Mouse (Mus musculus) E14TG2a.4 (cell line): ENCODE measurements around the gene Lhx1.
A peak's percentile ranks its signal among the peaks of the same experiment; 100 is the strongest.

Experiments
- H3K27me3 ChIP-seq: 2 replicates; pipeline ENCODE4 v1.6.1; 2014; ENCODE audit warnings: low read length, control low read depth; ENCODE audit not compliant: insufficient read depth
- H3K36me3 ChIP-seq: 2 replicates; pipeline ENCODE4 v1.6.1; 2014; ENCODE audit warnings: low read length, control low read depth; ENCODE audit not compliant: insufficient read depth
- H3K4me1 ChIP-seq: replicated peaks from 2 replicates; pipeline ENCODE4 v1.6.1; 2014; ENCODE audit warnings: low read depth, low read length, control low read depth
- H3K4me3 ChIP-seq: replicated peaks from 2 replicates; pipeline ENCODE4 v1.5.1; 2014; ENCODE audit warnings: mild to moderate bottlenecking, low read length
- H3K9me3 ChIP-seq: 2 replicates; pipeline ENCODE4 v1.6.1; 2014; ENCODE audit warnings: low read length, control low read depth
- CTCF ChIP-seq: conservative IDR thresholded peaks from 2 replicates; pipeline ENCODE4 v1.5.1; 2014; ENCODE audit warnings: low read length
- NANOG ChIP-seq: IDR thresholded peaks from 2 replicates; pipeline ENCODE4 v1.6.1; 2014; ENCODE audit warnings: borderline replicate concordance, low read length, mixed read lengths
- POU5F1 ChIP-seq: IDR thresholded peaks from 2 replicates; pipeline ENCODE4 v1.6.1; 2014; ENCODE audit warnings: low read length, borderline replicate concordance

Lhx1 gene

DNA sequence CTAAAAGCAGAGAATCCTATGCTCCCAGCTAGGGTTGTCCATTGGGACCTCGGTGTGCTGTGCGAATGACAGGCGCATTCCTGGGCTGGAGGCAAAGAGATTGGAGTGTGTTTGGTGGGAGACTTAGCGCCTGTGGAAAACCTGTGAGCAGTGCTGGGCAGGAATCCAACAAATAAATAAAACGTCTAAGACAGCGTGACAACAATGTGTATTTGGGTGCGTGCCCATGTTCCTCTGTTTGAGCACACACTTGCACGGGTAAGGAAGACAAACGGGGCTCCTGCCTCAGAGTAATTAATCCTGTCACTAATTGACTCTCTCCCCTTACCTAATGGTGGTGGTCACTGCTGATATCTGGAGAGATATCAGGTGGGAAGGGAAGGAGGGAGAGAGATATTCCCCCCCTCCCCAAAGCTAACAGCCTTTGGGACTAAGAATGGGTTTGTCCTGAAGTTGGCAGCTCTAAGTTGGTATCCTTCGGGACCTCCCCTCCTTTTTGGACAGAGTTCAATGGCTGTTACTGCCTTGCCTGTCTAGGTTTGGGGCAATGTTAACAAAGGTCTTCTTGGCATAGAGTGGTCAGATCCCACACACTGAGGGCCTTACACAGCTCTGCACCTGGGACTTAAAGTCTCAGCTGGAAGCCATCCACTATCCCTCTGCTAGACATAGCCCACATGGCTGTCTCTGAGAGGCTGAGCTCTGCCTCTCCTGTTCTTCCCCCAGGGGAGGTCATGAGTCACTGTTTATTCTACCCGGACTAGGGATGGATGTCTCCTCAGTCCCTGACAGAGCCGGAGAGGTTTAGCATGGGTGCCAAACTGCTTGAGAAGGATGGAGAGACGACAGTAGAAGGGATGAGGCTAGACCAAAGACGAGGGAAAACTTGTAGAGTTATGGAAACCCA, 4.7 kb upstream of the Lhx1 start:
- H3K36me3 ChIP-seq, result no peaks in the 10 kb centered on the region
- no peak overlapping the region for H3K4me3 ChIP-seq
- H3K27me3 ChIP-seq, result peaks cover 98% of the 10 kb centered on the region
- no peaks in the 10 kb centered on the region; the same call in 1 of the 2 replicates for H3K9me3 ChIP-seq
- TF ChIP-seq CTCF (no peak), NANOG (no peak), POU5F1 (no peak)
- peaks cover 46% of the 10 kb centered on the region for H3K4me1 ChIP-seq

DNA sequence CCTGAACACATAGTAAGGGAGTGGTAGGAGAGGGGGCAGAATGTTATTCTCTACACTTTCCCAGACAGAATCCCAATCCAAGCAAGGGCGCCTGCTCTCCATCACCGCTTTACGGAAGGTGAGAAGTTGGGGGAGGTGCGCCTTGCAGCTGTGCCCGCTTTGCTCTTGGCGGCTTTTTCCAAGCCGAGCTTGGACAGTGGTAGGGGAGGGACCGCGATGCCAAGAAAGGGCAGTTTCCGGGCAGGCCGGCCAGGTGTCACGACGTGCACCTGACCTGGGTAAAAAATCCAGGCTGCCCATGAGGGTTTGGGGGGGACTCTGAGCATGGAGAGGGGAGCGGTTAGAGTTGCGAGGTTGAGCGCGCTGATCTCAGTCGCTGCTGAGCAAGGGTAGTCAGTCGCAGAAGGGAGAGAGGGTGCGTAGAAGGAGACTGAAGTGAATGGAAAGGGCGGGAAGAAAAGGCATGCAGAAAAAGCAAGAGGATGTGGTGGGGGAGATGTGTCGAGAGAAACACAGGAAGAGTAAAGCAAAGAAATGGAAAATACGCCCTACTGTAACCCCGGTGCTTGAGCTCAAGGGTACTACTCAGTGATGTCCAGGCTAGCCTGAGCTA, 3.9 kb upstream of the Lhx1 start:
- no peak overlapping the region for H3K4me3 ChIP-seq
- H3K27me3 ChIP-seq, result peaks cover 98% of the 10 kb centered on the region
- H3K9me3 ChIP-seq, result no peaks in the 10 kb centered on the region; the same call in 1 of the 2 replicates
- TF ChIP-seq NANOG (no peak), CTCF (no peak), POU5F1 (no peak)
- H3K4me1 ChIP-seq, result peaks cover 48% of the 10 kb centered on the region
- no peaks in the 10 kb centered on the region for H3K36me3 ChIP-seq

DNA sequence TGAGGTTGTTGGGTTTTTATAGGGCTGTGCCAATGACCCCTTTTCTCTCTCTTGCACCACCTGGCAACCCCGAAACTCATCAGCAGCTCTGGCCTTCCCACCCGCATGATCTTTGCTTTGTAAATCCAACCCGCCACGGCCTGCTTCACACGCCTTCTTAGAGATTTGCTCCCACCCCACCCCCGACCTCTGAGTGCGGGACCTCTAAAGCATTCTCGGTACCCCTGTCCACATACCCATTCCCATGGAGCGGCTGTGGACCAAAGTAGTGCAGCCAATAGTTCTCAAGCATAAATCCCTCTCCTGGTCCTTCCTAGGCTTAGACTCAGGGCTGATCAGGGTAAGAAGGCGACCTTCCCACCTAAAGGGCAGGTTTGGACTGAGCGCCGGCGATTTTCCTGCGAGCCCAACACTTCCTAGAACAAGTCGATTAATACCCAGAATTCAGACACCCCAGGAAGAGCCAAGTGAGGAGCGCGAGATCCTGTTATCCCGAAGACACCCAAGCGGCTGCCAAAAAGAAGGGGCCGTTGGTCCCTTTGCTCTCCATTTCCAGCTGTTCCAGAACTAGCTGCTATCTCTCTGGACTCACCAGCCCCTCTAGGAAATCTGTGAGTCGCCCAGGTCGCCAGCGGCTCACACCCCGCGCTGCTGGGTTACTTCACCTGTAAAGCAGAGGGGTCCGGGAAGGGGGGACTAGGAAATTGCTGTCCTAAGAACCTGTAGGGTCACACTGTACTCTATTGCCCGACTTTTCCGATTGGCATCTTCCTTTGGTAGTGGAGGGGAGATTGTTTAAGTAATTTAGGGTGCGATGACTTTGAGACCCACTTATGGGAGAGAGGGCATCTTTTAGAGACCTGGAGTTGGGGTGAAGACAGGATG, 1.9 kb upstream of the Lhx1 start:
- TF ChIP-seq CTCF (no peak), POU5F1 (no peak), NANOG (no peak)
- peaks cover 100% of the 10 kb centered on the region for H3K27me3 ChIP-seq

DNA sequence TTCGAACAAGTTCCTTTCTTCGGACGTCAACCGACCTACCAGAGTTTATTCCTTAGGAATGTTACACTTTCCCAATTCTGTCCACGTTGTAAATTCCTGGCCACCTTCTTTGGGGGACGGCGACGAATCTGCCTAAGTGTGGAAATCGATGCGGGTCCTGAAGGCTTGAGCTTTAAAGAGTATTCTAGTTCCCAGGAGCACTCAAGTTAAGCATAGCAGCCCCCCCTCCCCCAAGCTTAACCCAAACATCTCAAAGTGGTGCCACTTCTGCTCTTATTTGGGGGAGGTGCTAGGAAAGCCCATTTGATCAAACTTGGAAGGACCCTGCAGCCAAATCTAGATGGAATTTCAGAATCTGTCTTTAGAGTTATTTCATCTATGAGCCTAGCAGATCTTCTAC, 1.1 kb upstream of the Lhx1 start:
- Histone ChIP-seq H3K36me3 (no peaks in the 10 kb centered on the region), H3K9me3 (peaks cover 5% of the 10 kb centered on the region), H3K4me1 (peaks cover 74% of the 10 kb centered on the region), H3K4me3 (peak overlapping the region; percentile 74), H3K27me3 (peaks cover 100% of the 10 kb centered on the region)
- TF ChIP-seq NANOG (no peak), CTCF (no peak), POU5F1 (no peak)

More for the DNA sequence above, 1.9 kb upstream of the Lhx1 start:
- Histone ChIP-seq H3K4me1 (peaks cover 68% of the 10 kb centered on the region), H3K4me3 (peak overlapping the region; percentile 74; the same call in 1 of the 2 replicates), H3K36me3 (no peaks in the 10 kb centered on the region), H3K9me3 (no peaks in the 10 kb centered on the region; the same call in 1 of the 2 replicates)

DNA sequence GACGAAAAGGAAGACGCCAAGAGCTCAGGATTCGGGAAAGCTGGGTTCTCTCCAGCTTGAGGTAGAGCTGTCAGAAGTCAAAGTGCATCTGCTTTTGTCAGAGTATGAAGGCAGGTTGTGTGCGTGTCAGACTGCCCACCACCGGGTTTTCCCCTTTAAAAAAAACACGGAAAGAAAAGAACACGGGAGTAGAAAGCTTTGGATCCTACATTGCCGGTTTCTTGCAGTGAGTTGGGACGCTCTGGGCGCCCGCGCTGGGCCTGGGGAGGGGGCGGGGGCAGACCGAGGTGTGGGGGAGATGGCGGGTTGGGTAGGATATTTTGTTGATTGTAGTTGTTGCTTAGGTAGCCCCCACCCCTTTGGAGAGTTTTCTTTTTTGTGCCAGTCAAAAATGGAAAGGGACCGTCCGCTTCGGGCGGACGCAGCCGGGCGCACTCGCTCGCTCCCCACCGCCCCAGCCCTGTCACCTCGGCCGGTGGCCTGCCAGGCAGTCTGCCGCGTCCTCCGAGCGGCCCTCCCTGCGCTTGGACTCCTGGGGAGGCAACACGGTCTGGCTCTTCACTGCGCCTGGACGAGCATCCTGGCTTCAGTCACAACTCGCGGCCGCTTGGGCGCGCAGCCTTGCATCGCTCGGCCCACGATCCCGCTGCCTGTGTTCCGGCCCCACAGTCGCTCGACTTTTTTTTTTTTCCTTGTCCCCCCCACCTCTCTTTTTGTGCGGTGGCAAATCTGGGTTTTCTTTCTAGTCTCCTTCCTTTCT, 644 bp downstream of the Lhx1 start:
- TF ChIP-seq NANOG, result no peak
- no peak for TF ChIP-seq POU5F1
- no peak for TF ChIP-seq CTCF
- Histone ChIP-seq H3K4me1 (peaks cover 81% of the 10 kb centered on the region), H3K36me3 (no peaks in the 10 kb centered on the region), H3K27me3 (peaks cover 100% of the 10 kb centered on the region), H3K9me3 (peaks cover 11% of the 10 kb centered on the region), H3K4me3 (peak overlapping the region; percentile 74)

DNA sequence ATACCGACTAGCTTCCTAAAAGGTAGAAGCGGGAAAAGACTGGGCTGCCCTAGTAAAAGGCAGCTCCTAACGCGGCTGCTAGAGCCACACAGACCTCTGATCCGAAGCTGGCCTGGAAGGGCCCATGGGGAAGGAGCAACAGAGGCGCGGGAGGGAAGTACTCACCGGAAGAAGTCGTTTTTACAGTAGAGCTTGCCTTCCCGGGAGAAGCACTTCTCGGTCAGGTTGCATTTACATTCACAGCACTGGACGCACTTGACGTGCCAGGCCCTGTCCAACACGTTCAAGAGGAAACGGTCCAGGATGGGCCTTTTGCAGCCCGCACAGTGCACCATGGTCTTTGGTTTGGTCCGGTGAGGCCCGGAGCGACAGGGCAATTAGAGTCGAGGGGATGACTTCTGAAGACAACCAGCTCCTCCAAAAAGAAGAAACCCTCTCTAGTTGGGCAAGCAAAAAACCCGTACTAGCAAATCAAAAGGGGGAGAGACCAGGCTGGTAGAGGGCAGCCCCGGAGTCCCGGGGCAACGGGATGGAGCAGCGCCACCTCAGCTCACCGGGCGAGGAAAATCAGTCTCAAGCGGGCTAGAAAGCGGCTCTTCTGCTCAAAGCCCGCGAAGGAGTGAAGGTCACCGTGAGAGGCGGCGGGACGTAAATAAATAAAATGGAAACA, 1.4 kb downstream of the Lhx1 start:
- Histone ChIP-seq H3K4me3 (peak overlapping the region; percentile 74), H3K36me3 (no peaks in the 10 kb centered on the region), H3K9me3 (peaks cover 11% of the 10 kb centered on the region), H3K4me1 (peaks cover 81% of the 10 kb centered on the region), H3K27me3 (peaks cover 100% of the 10 kb centered on the region)
- no peak for TF ChIP-seq NANOG
- no peak for TF ChIP-seq CTCF
- TF ChIP-seq POU5F1, result no peak

DNA sequence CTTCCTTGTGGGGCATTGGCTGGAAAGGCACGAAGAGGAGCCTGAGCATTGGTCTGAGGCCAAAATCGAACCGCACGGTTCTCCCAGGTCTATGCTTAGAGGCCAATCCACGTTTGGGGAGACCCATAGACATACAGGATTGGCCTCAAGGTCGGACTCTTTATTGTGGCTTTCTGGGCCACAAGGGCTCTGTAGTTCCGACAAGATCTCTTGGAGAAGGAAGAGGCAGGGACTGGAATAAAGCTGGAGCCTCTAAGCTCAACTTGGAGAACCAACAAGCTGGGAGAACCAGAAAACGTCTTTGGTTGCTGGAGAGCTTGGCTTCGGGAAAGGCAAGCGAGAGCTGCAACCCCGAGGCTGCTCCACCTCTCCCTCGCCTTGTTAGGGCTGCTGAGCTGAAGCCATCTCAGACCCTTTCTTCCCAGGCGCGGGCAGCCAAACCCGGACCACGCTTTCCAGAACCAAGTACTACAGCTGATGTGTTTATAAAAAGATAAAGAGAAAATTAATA, 2.0 kb downstream of the Lhx1 start:
- TF ChIP-seq POU5F1, result no peak
- no peak for TF ChIP-seq NANOG
- no peak for TF ChIP-seq CTCF
- peak overlapping the region; percentile 74; the same call in 1 of the 2 replicates for H3K4me3 ChIP-seq
- peaks cover 11% of the 10 kb centered on the region for H3K9me3 ChIP-seq
- peaks cover 77% of the 10 kb centered on the region for H3K4me1 ChIP-seq
- H3K36me3 ChIP-seq, result no peaks in the 10 kb centered on the region
- H3K27me3 ChIP-seq, result peaks cover 100% of the 10 kb centered on the region
